16 mouse cellular contexts compared by ENCODE assay signal in the genomic region with DNA sequence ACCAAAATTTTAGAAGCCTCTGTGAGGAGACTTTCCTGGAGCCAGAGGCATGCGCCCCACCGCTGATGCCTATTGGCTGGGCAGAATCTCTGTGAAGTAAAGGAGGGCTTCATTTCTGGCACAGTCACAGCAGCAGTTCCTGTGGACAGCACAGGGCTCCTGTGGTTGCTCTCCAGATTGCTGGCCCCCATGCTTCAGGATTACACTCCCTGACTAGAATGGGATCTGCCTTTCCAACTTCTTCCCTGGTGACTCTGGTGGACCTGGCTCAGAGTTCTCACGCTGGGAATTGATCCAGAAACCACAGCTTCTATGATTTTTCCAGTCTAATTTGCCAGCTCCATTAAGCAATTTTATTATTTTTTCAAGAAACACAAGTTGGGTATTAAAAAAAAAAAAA. TPM values are rescaled to one million over a fixed set of nuclear protein-coding genes. Genes with fewer than 3 reads are reported as not detected.
A peak's percentile ranks its signal among the peaks of the same experiment; 100 is the strongest.
DNase-seq lines count a peak whose midpoint lies in the region; ATAC-seq lines count a peak whose summit lies in the region.
"Had no signal": no experiment of that assay in that cellular context is flagged by ENCODE, and none has a peak within 500 bp of the region (broad histone marks: within the 10 kb centered on the region; RNA-seq: fewer than 3 reads in every experiment).

No protein-coding gene starts in this region.

- peak; percentile 53 for DNase-seq in left cerebral cortex, postnatal 4 days
- DNase-seq in left cerebral cortex, adult 9 months (ENCODE audit: low spot score in 2 of 2), result no peak
- peak; percentile 84 for DNase-seq in adipocyte (ENCODE audit: low spot score)
- peak; percentile 17 to 38 for DNase-seq in adrenal gland, postnatal 36 days
- peak; percentile 62 to 70 for DNase-seq in gastrocnemius, postnatal 36 days
- no peak for DNase-seq in thymus, postnatal 36 days
- DNase-seq in left cerebral cortex, postnatal 36 days (ENCODE audit: low spot score in 2 of 2), result no peak
- DNase-seq: liver, embryonic 13.5 days; spleen, adult 18-20 months; thymus, adult 18-20 months had no signal

- no peak overlapping the region for H3K27ac ChIP-seq in forebrain, embryonic 16.5 days (ENCODE audit: low read length)
- H3K27ac ChIP-seq: layer of hippocampus, adult 2 months; liver, embryonic 13.5 days; midbrain, embryonic 12.5 days had no signal

- H3K27me3 ChIP-seq in forebrain, embryonic 16.5 days (replicated peaks; ENCODE audit: control insufficient read depth, insufficient read depth, low read length), result no peaks in the 10 kb centered on the region
- H3K27me3 ChIP-seq: liver, embryonic 13.5 days; midbrain, embryonic 12.5 days had no signal

- WGBS in forebrain, embryonic 16.5 days, result 93% methylated on average over 3 of the region's 3 CpGs

- H3K4me1 ChIP-seq in forebrain, embryonic 16.5 days (replicated peaks; ENCODE audit: control insufficient read depth, insufficient read depth, low read length), result no peaks in the 10 kb centered on the region
- H3K4me1 ChIP-seq: liver, embryonic 13.5 days; midbrain, embryonic 12.5 days had no signal

- intact Hi-C loops in left cerebral cortex, postnatal 4 days (cut with DNase I), result loop anchor here (5.0 kb wide), 1 partner anchor 43 kb away; no protein-coding TSS in a partner anchor
- intact Hi-C loops in gastrocnemius, postnatal 36 days (cut with DNase I), result no loop called here
- intact Hi-C loops in left cerebral cortex, postnatal 36 days (cut with DNase I), result no loop called here

- ATAC-seq in forebrain, embryonic 16.5 days, result no peak
- ATAC-seq: forebrain, embryonic 14.5 days; intestine, postnatal 0 days had no signal

- H3K36me3 ChIP-seq in forebrain, embryonic 16.5 days (ENCODE audit: control insufficient read depth, insufficient read depth), result no peaks in the 10 kb centered on the region
- H3K36me3 ChIP-seq: liver, embryonic 13.5 days; midbrain, embryonic 12.5 days had no signal

- H3K4me3 ChIP-seq in forebrain, embryonic 16.5 days (replicated peaks; ENCODE audit: low read length), result no peak overlapping the region
- H3K4me3 ChIP-seq: layer of hippocampus, adult 2 months; liver, embryonic 13.5 days; midbrain, embryonic 12.5 days had no signal

- no peaks in the 10 kb centered on the region for H3K9me3 ChIP-seq in forebrain, embryonic 16.5 days (ENCODE audit: control insufficient read depth, low read length)
- H3K9me3 ChIP-seq: liver, embryonic 13.5 days had no signal

- H3K4me2 ChIP-seq in forebrain, embryonic 16.5 days (ENCODE audit: low read length), result no peak overlapping the region
- H3K4me2 ChIP-seq: liver, embryonic 13.5 days; midbrain, embryonic 12.5 days had no signal

- no peak overlapping the region for H3K9ac ChIP-seq in forebrain, embryonic 16.5 days (replicated peaks; ENCODE audit: low read depth, low read length)
- H3K9ac ChIP-seq: liver, embryonic 13.5 days; midbrain, embryonic 12.5 days had no signal

RNA-seq across cellular contexts. Expression of a gene that starts 28.2 kb away (rescaled TPM):
- total RNA-seq in left cerebral cortex, postnatal 4 days (2021), result not detected
- under 1 TPM in 1 of 2 experiments, not detected in 1; 0.17 TPM for total RNA-seq in adrenal gland, postnatal 36 days (2021)
- total RNA-seq in gastrocnemius, postnatal 36 days (2021), result under 1 TPM in 1 of 2 experiments, not detected in 1; 0.13 TPM
- 0.12 TPM in 1 of 2 replicates, not detected in the other for polyA plus RNA-seq in forebrain, embryonic 16.5 days (2015; fragmentation: Nextera tagmentation; extraction: Ambion mirVana)
- under 1 TPM in 1 of 2 experiments, not detected in 1; 0.27 TPM for total RNA-seq in left cerebral cortex, postnatal 36 days (2021)
- total RNA-seq: neutrophil, adult 5-6 weeks had no signal
- polyA plus RNA-seq: forebrain, embryonic 14.5 days; liver, embryonic 13.5 days; midbrain, embryonic 12.5 days had no signal

RNA-seq across cellular contexts. Expression of a gene that starts 45.5 kb away (rescaled TPM):
- total RNA-seq in left cerebral cortex, postnatal 4 days (2021), result 100 to 1,000 TPM in 1 of 2 experiments, 10 to 100 TPM in 1; 89.2 to 101 TPM
- 10 to 100 TPM; 59.1 to 62.6 TPM for total RNA-seq in adrenal gland, postnatal 36 days (2021)
- total RNA-seq in gastrocnemius, postnatal 36 days (2021), result 10 to 100 TPM; 26.8 to 31.2 TPM
- 26.5 and 28.1 TPM in 2 replicates for polyA plus RNA-seq in forebrain, embryonic 16.5 days (2015; fragmentation: Nextera tagmentation; extraction: Ambion mirVana)
- total RNA-seq in left cerebral cortex, postnatal 36 days (2021), result 10 to 100 TPM; 55.0 to 78.4 TPM

Comparison
In these comparisons a context has a peak if more than half of its experiments do, and no peak if none do; other contexts are left out.
1. DNase-seq: peak in left cerebral cortex, postnatal 4 days (single experiment), adipocyte (single experiment), adrenal gland, postnatal 36 days (2 of 2) and gastrocnemius, postnatal 36 days (2 of 2); none in left cerebral cortex, adult 9 months (0 of 2), thymus, postnatal 36 days (0 of 2) and left cerebral cortex, postnatal 36 days (0 of 2).